Mouse (Mus musculus) frontal cortex, postnatal 36 days (tissue): ENCODE measurements around the gene Ggcx.

ENCODE experiments used
- DNase-seq, 2 experiments: peaks; one replicate each; pipeline ENCODE4 v3.0.0; 2022; ENCODE audit warnings: low spot score in 2 of 2

Gene Ggcx

GRCm38 (mm10) chr6:72387816-72388215 is 26.3 kb upstream of the Ggcx start:
- DNase-seq, result no peak

GRCm38 (mm10) chr6:72388266-72388665 is 25.8 kb upstream of the Ggcx start:
- DNase-seq, result no peak

- no peak for DNase-seq
These were observed 25.2 kb upstream of the Ggcx start for GRCm38 (mm10) chr6:72388791-72389329.

- no peak for DNase-seq
These were observed 24.6 kb upstream of the Ggcx start for GRCm38 (mm10) chr6:72389471-72389940.

- DNase-seq, result peak in 1 of 2 experiments; percentile 38
These were observed 24.0 kb upstream of the Ggcx start, which contains the start of gene Vamp8 for GRCm38 (mm10) chr6:72389941-72390771. Gene Vamp8 (minus strand): TSS chr6:72390703.

- no peak for DNase-seq
These were observed 23.1 kb upstream of the Ggcx start for GRCm38 (mm10) chr6:72390795-72391521.

GRCm38 (mm10) chr6:72392341-72392740 is 21.8 kb upstream of the Ggcx start:
- no peak for DNase-seq

- no peak for DNase-seq
These were observed 17.3 kb upstream of the Ggcx start for GRCm38 (mm10) chr6:72396837-72397251.

GRCm38 (mm10) chr6:72399967-72400366 is 14.1 kb upstream of the Ggcx start:
- no peak for DNase-seq

- DNase-seq, result peak; percentile 59 to 76
These were observed 12.2 kb upstream of the Ggcx start for GRCm38 (mm10) chr6:72401875-72402274.

- no peak for DNase-seq
These were observed 8.8 kb upstream of the Ggcx start for GRCm38 (mm10) chr6:72405356-72405755.

GRCm38 (mm10) chr6:72407119-72407518 is 7.0 kb upstream of the Ggcx start:
- DNase-seq, result peak; percentile 79 to 85

- DNase-seq, result peak in 1 of 2 experiments; percentile 80
These were observed 4.5 kb upstream of the Ggcx start for GRCm38 (mm10) chr6:72409567-72409966.

GRCm38 (mm10) chr6:72410003-72410402 is 4.1 kb upstream of the Ggcx start:
- no peak for DNase-seq

- DNase-seq, result no peak
These were observed 3.6 kb upstream of the Ggcx start for GRCm38 (mm10) chr6:72410518-72410917.

- DNase-seq, result no peak
These were observed 1.1 kb downstream of the Ggcx start for GRCm38 (mm10) chr6:72415181-72415580.

GRCm38 (mm10) chr6:72415964-72416772 is 2.1 kb downstream of the Ggcx start:
- DNase-seq, result no peak

GRCm38 (mm10) chr6:72418279-72418678 is 4.2 kb downstream of the Ggcx start:
- no peak for DNase-seq

GRCm38 (mm10) chr6:72419806-72420205 is 5.7 kb downstream of the Ggcx start:
- no peak for DNase-seq

- DNase-seq, result no peak
These were observed 6.8 kb downstream of the Ggcx start for GRCm38 (mm10) chr6:72420901-72421300.

GRCm38 (mm10) chr6:72425646-72426045 is 11.5 kb downstream of the Ggcx start:
- DNase-seq, result no peak

- peak; percentile 68 to 76 for DNase-seq
These were observed 13.9 kb downstream of the Ggcx start for GRCm38 (mm10) chr6:72428036-72428435.
